Mouse (Mus musculus): ENCODE data around the gene Neb. TPM values are rescaled to one million over a fixed set of nuclear protein-coding genes. Genes with fewer than 3 reads are reported as not detected.

Neb gene
- polyA plus RNA-seq, 1 experiment from 2014 or later: 2.5 TPM

- no peak for ATAC-seq (replicated peaks; ENCODE audit: insufficient number of reproducible peaks, insufficient read depth, low FRiP score, low read depth)
- 85% methylated on average over 6 of the region's 6 CpGs for WGBS
- no peak overlapping the region for H3K4me3 ChIP-seq
Measured at GRCm38 (mm10) chr2:52374706-52375105, 3.6 kb downstream of the Neb start.

GRCm38 (mm10) chr2:52372480-52372879, 5.8 kb downstream of the Neb start:
- H3K4me3 ChIP-seq: no peak overlapping the region
- ATAC-seq (replicated peaks; ENCODE audit: insufficient number of reproducible peaks, insufficient read depth, low FRiP score, low read depth): no peak
- WGBS: 60% methylated on average over 6 of the region's 6 CpGs
- no peak overlapping the region for H3K27ac ChIP-seq
- no peaks in the 10 kb centered on the region for H3K27me3 ChIP-seq
- H3K9me3 ChIP-seq (replicated peaks): no peaks in the 10 kb centered on the region
- no peak overlapping the region for H3K9ac ChIP-seq
- no peaks in the 10 kb centered on the region for H3K36me3 ChIP-seq
- H3K4me2 ChIP-seq: no peak overlapping the region
- H3K4me1 ChIP-seq (replicated peaks): peaks cover 15% of the 10 kb centered on the region

More at GRCm38 (mm10) chr2:52374706-52375105, 3.6 kb downstream of the Neb start:
- Histone ChIP-seq H3K9me3 (replicated peaks) (no peaks in the 10 kb centered on the region), H3K4me2 (no peak overlapping the region), H3K9ac (no peak overlapping the region), H3K27ac (no peak overlapping the region), H3K36me3 (no peaks in the 10 kb centered on the region), H3K4me1 (replicated peaks) (peaks cover 13% of the 10 kb centered on the region), H3K27me3 (no peaks in the 10 kb centered on the region)

GRCm38 (mm10) chr2:52372080-52372479, 6.2 kb downstream of the Neb start:
- no peak overlapping the region for H3K9ac ChIP-seq
- no peak overlapping the region for H3K4me3 ChIP-seq
- WGBS: 71% methylated on average over 4 of the region's 4 CpGs
- no peak overlapping the region for H3K4me2 ChIP-seq
- no peaks in the 10 kb centered on the region for H3K27me3 ChIP-seq
- H3K4me1 ChIP-seq (replicated peaks): peaks cover 19% of the 10 kb centered on the region
- H3K27ac ChIP-seq: no peak overlapping the region
- no peaks in the 10 kb centered on the region for H3K36me3 ChIP-seq
- ATAC-seq (replicated peaks; ENCODE audit: insufficient number of reproducible peaks, insufficient read depth, low FRiP score, low read depth): no peak
- H3K9me3 ChIP-seq (replicated peaks): no peaks in the 10 kb centered on the region

GRCm38 (mm10) chr2:52371066-52371465, 7.2 kb downstream of the Neb start:
- Histone ChIP-seq H3K4me2 (peak overlapping the region; percentile 8; the same call in 1 of the 2 replicates), H3K27ac (peak overlapping the region; percentile 79), H3K36me3 (no peaks in the 10 kb centered on the region), H3K9ac (no peak overlapping the region), H3K27me3 (no peaks in the 10 kb centered on the region), H3K4me1 (replicated peaks) (peaks cover 26% of the 10 kb centered on the region), H3K9me3 (replicated peaks) (no peaks in the 10 kb centered on the region), H3K4me3 (no peak overlapping the region)
- 11% methylated on average over 2 of the region's 2 CpGs for WGBS
- peak; percentile 70 for ATAC-seq (replicated peaks; ENCODE audit: insufficient number of reproducible peaks, insufficient read depth, low FRiP score, low read depth)

GRCm38 (mm10) chr2:52369622-52370021, 8.7 kb downstream of the Neb start:
- Histone ChIP-seq H3K36me3 (no peaks in the 10 kb centered on the region), H3K9ac (no peak overlapping the region), H3K27me3 (no peaks in the 10 kb centered on the region), H3K4me1 (replicated peaks) (peaks cover 30% of the 10 kb centered on the region), H3K4me2 (no peak overlapping the region), H3K4me3 (no peak overlapping the region), H3K9me3 (replicated peaks) (no peaks in the 10 kb centered on the region), H3K27ac (no peak overlapping the region)
- ATAC-seq (replicated peaks; ENCODE audit: insufficient number of reproducible peaks, insufficient read depth, low FRiP score, low read depth): no peak
- 80% methylated on average over 6 of the region's 6 CpGs for WGBS

- Histone ChIP-seq H3K4me3 (0 out of 2 replicates have a peak overlapping the region, but pooled peaks have one; percentile 31), H3K9me3 (replicated peaks) (no peaks in the 10 kb centered on the region), H3K27me3 (no peaks in the 10 kb centered on the region), H3K4me2 (peak overlapping the region; percentile 54), H3K27ac (0 out of 2 replicates have a peak overlapping the region, but pooled peaks have one; percentile 26), H3K9ac (no peak overlapping the region), H3K36me3 (no peaks in the 10 kb centered on the region), H3K4me1 (replicated peaks) (peaks cover 30% of the 10 kb centered on the region)
- no peak for ATAC-seq (replicated peaks; ENCODE audit: insufficient number of reproducible peaks, insufficient read depth, low FRiP score, low read depth)
- 80% methylated on average over 5 of the region's 5 CpGs for WGBS
Measured at GRCm38 (mm10) chr2:52367665-52368064, 10.6 kb downstream of the Neb start.

GRCm38 (mm10) chr2:52367248-52367647, 11.0 kb downstream of the Neb start:
- Histone ChIP-seq H3K27ac (0 out of 2 replicates have a peak overlapping the region, but pooled peaks have one; percentile 26), H3K36me3 (no peaks in the 10 kb centered on the region), H3K4me2 (peak overlapping the region; percentile 54), H3K4me1 (replicated peaks) (peaks cover 29% of the 10 kb centered on the region), H3K27me3 (no peaks in the 10 kb centered on the region), H3K9me3 (replicated peaks) (no peaks in the 10 kb centered on the region), H3K4me3 (peak overlapping the region; percentile 31), H3K9ac (peak overlapping the region; percentile 15)
- WGBS: 28% methylated on average over 13 of the region's 13 CpGs
- no peak for ATAC-seq (replicated peaks; ENCODE audit: insufficient number of reproducible peaks, insufficient read depth, low FRiP score, low read depth)

GRCm38 (mm10) chr2:52361086-52361485, 17.2 kb downstream of the Neb start:
- Histone ChIP-seq H3K4me1 (replicated peaks) (peaks cover 9% of the 10 kb centered on the region; the same call in 1 of the 2 replicates), H3K4me3 (no peak overlapping the region), H3K27me3 (no peaks in the 10 kb centered on the region), H3K4me2 (no peak overlapping the region), H3K27ac (no peak overlapping the region), H3K36me3 (no peaks in the 10 kb centered on the region), H3K9ac (no peak overlapping the region), H3K9me3 (replicated peaks) (no peaks in the 10 kb centered on the region)
- 87% methylated on average over 9 of the region's 9 CpGs for WGBS
- no peak for ATAC-seq (replicated peaks; ENCODE audit: insufficient number of reproducible peaks, insufficient read depth, low FRiP score, low read depth)

- Histone ChIP-seq H3K36me3 (no peaks in the 10 kb centered on the region), H3K4me2 (no peak overlapping the region), H3K9ac (no peak overlapping the region), H3K4me1 (replicated peaks) (0 out of 2 replicates have a peak, but pooled peaks cover 6% of the 10 kb centered on the region), H3K27me3 (no peaks in the 10 kb centered on the region), H3K4me3 (no peak overlapping the region), H3K9me3 (replicated peaks) (no peaks in the 10 kb centered on the region), H3K27ac (no peak overlapping the region)
- WGBS: 85% methylated on average over 1 of the region's 1 CpGs
- ATAC-seq (replicated peaks; ENCODE audit: insufficient number of reproducible peaks, insufficient read depth, low FRiP score, low read depth): no peak
Measured at GRCm38 (mm10) chr2:52359722-52360121, 18.6 kb downstream of the Neb start.

- Histone ChIP-seq H3K36me3 (no peaks in the 10 kb centered on the region), H3K4me3 (no peak overlapping the region), H3K27ac (0 out of 2 replicates have a peak overlapping the region, but pooled peaks have one; percentile 7), H3K9me3 (replicated peaks) (no peaks in the 10 kb centered on the region), H3K4me2 (no peak overlapping the region), H3K27me3 (no peaks in the 10 kb centered on the region), H3K4me1 (replicated peaks) (0 out of 2 replicates have a peak, but pooled peaks cover 6% of the 10 kb centered on the region), H3K9ac (no peak overlapping the region)
- WGBS: 58% methylated on average over 5 of the region's 5 CpGs
- ATAC-seq (replicated peaks; ENCODE audit: insufficient number of reproducible peaks, insufficient read depth, low FRiP score, low read depth): peak; percentile 58; the same call in 1 of the 2 replicates
Measured at GRCm38 (mm10) chr2:52358156-52358555, 20.1 kb downstream of the Neb start.

GRCm38 (mm10) chr2:52351029-52351428, 27.2 kb downstream of the Neb start:
- Histone ChIP-seq H3K27ac (no peak overlapping the region), H3K9me3 (replicated peaks) (no peaks in the 10 kb centered on the region), H3K27me3 (no peaks in the 10 kb centered on the region), H3K4me3 (no peak overlapping the region), H3K9ac (no peak overlapping the region), H3K4me2 (no peak overlapping the region), H3K4me1 (replicated peaks) (no peaks in the 10 kb centered on the region), H3K36me3 (no peaks in the 10 kb centered on the region)
- WGBS: 79% methylated on average over 1 of the region's 1 CpGs
- ATAC-seq (replicated peaks; ENCODE audit: insufficient number of reproducible peaks, insufficient read depth, low FRiP score, low read depth): no peak

GRCm38 (mm10) chr2:52340990-52341389, 37.3 kb downstream of the Neb start:
- Histone ChIP-seq H3K4me3 (no peak overlapping the region), H3K4me2 (no peak overlapping the region), H3K4me1 (replicated peaks) (no peaks in the 10 kb centered on the region), H3K9ac (no peak overlapping the region), H3K9me3 (replicated peaks) (no peaks in the 10 kb centered on the region), H3K36me3 (no peaks in the 10 kb centered on the region), H3K27ac (no peak overlapping the region), H3K27me3 (no peaks in the 10 kb centered on the region)
- no peak for ATAC-seq (replicated peaks; ENCODE audit: insufficient number of reproducible peaks, insufficient read depth, low FRiP score, low read depth)
- WGBS: 69% methylated on average over 7 of the region's 7 CpGs
